Mouse (Mus musculus) CH12.LX (cell line): Measurements from ENCODE around the gene Ptprg.

Experiments used
- CHD1 ChIP-seq: IDR thresholded peaks from 2 replicates; pipeline ENCODE4 v1.6.1; 2012; ENCODE audit warnings: low read depth, low read length, improper control_type of control experiment, inconsistent platforms
- CTCF ChIP-seq, 2 experiments: IDR thresholded peaks in 1 of 2; conservative IDR thresholded peaks in 1 of 2; 2 replicates each; pipeline ENCODE4 v1.5.1; 2011 to 2012; ENCODE audit warnings: low read depth in 2 of 2, low read length in 2 of 2, improper control_type of control experiment in 1 of 2, inconsistent platforms in 1 of 2, mild to moderate bottlenecking in 1 of 2, moderate library complexity in 1 of 2
- ELF1 ChIP-seq: IDR thresholded peaks from 2 replicates; pipeline ENCODE4 v1.6.1; 2014; ENCODE audit warnings: low read depth, mild to moderate bottlenecking, inconsistent platforms, low read length, improper control_type of control experiment
- EP300 ChIP-seq: IDR thresholded peaks from 2 replicates; pipeline ENCODE4 v1.6.1; 2011; ENCODE audit warnings: low read length, improper control_type of control experiment
- ETS1 ChIP-seq: conservative IDR thresholded peaks from 2 replicates; pipeline ENCODE4 v1.6.1; 2012; ENCODE audit warnings: low read depth, mild to moderate bottlenecking, inconsistent platforms, low read length, improper control_type of control experiment, moderate library complexity
- KAT2A ChIP-seq: IDR thresholded peaks from 2 replicates; pipeline ENCODE4 v1.6.1; 2012; ENCODE audit warnings: low read length, improper control_type of control experiment, inconsistent platforms; ENCODE audit not compliant: insufficient replicate concordance
- MEF2A ChIP-seq: IDR thresholded peaks from 2 replicates; pipeline ENCODE4 v1.6.1; 2014; ENCODE audit warnings: low read depth, mild to moderate bottlenecking, inconsistent platforms, low read length, improper control_type of control experiment, borderline replicate concordance
- NELFE ChIP-seq: IDR thresholded peaks from 2 replicates; pipeline ENCODE4 v1.6.1; 2011; ENCODE audit warnings: low read depth, low read length, improper control_type of control experiment
- POLR2A ChIP-seq: IDR thresholded peaks from 2 replicates; pipeline ENCODE4 v1.6.1; 2011; ENCODE audit warnings: low read depth, mild to moderate bottlenecking, improper control_type of control experiment, low read length
- SMC3 ChIP-seq: IDR thresholded peaks from 2 replicates; pipeline ENCODE4 v1.6.1; 2011; ENCODE audit warnings: low read depth, low read length, improper control_type of control experiment
- TBP ChIP-seq: conservative IDR thresholded peaks from 2 replicates; pipeline ENCODE4 v1.6.1; 2011; ENCODE audit warnings: low read depth, low read length, improper control_type of control experiment
- USF1 ChIP-seq: IDR thresholded peaks from 2 replicates; pipeline ENCODE4 v1.6.1; 2014; ENCODE audit warnings: low read depth, mild to moderate bottlenecking, inconsistent platforms, low read length, improper control_type of control experiment
- ZNF384 ChIP-seq: IDR thresholded peaks from 2 replicates; pipeline ENCODE4 v1.6.1; 2012; ENCODE audit warnings: low read depth, low read length, improper control_type of control experiment, inconsistent platforms

- TF ChIP-seq TBP (no peak), POLR2A (no peak), NELFE (no peak), EP300 (no peak), KAT2A (no peak), ETS1 (no peak), CTCF (conservative IDR thresholded peaks at IDR 0.05 in 1 of 2, IDR thresholded peaks at IDR 0.05 in 1 of 2; ENCODE audit: low read depth in 2 of 2, low read length in 2 of 2) (no peak), SMC3 (no peak), MEF2A (no peak), ZNF384 (no peak), CHD1 (no peak), USF1 (no peak), ELF1 (no peak)
Observed at GRCm38 (mm10) chr14:12152748-12153147, 599.4 kb downstream of the Ptprg start.
